Mouse (Mus musculus): ENCODE measurements around the gene Gramd1a. TPM values are rescaled to one million over a fixed set of nuclear protein-coding genes. Genes with fewer than 3 reads are reported as not detected.
A peak's percentile ranks its signal among the peaks of the same experiment; 100 is the strongest.

The Gramd1a gene
- polyA plus RNA-seq, 1 experiment from 2014 or later, result 83.2 TPM

DNA sequence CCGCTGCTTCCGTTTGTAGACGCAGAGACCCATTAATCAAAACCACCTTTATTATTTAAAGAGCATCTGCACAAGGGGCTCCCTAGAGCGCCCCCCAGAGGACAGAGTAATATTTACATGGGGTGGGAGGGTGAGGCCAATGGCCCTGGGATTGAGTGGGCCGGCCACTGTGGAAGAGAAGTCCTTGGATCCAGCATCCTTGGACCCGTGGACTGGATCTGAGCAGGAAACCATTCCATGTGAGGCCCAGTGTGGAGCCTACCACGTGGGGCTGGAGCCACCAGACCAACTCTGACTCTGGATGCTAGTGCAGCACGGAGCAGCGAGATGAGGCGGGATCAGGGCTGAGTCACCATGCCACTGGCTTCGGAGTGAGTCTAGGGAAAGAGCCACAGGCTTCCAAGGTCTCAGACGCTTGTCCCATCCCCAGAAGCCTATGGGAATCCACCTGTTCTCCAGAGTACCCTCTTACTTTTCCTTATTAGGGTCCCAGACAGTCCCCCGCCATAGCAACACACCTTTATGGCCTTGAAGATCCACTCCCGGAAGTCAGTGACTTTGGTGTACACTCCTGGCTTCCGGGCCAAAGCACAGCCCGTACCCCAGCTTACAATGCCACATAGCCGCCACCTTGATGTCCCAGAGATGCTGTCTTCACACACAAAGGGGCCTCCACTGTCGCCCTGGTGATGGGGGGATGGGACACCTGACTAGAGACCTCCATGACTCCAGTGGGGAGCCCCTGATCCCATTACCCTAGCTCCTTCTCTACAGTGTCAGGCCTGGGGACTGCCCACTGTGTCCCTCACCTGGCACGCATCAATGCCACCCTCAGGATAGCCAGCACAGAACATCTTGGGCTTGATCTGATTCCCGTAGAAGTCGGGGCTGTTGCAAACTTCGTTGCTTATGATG lies 56.7 kb downstream of the Gramd1a start:
- no peak overlapping the region for H3K4me3 ChIP-seq
- 78% methylated on average over 22 of the region's 22 CpGs for WGBS

GRCm38 (mm10) chr7:31097583-31098248 lies 58.0 kb downstream of the Gramd1a start:
- H3K36me3 ChIP-seq, result no peaks in the 10 kb centered on the region
- H3K4me2 ChIP-seq (replicated peaks), result peak overlapping the region; percentile 53
- no peak overlapping the region for H3K9ac ChIP-seq
- no peaks in the 10 kb centered on the region for H3K4me1 ChIP-seq
- no peak overlapping the region for H3K27ac ChIP-seq
- peak; percentile 94 for ATAC-seq (ENCODE audit: low FRiP score, low read depth)
- peaks cover 2% of the 10 kb centered on the region; the same call in 1 of the 2 replicates for H3K27me3 ChIP-seq
- peak overlapping the region; percentile 25 for H3K4me3 ChIP-seq
- 22% methylated on average over 14 of the region's 20 CpGs for WGBS
- no peaks in the 10 kb centered on the region for H3K9me3 ChIP-seq

More for the DNA sequence above, 56.7 kb downstream of the Gramd1a start:
- Histone ChIP-seq H3K4me2 (replicated peaks) (no peak overlapping the region), H3K27me3 (peaks cover 10% of the 10 kb centered on the region; the same call in 1 of the 2 replicates), H3K9me3 (no peaks in the 10 kb centered on the region), H3K36me3 (no peaks in the 10 kb centered on the region), H3K27ac (no peak overlapping the region), H3K9ac (no peak overlapping the region), H3K4me1 (no peaks in the 10 kb centered on the region)
- no peak for ATAC-seq (ENCODE audit: low FRiP score, low read depth)

DNA sequence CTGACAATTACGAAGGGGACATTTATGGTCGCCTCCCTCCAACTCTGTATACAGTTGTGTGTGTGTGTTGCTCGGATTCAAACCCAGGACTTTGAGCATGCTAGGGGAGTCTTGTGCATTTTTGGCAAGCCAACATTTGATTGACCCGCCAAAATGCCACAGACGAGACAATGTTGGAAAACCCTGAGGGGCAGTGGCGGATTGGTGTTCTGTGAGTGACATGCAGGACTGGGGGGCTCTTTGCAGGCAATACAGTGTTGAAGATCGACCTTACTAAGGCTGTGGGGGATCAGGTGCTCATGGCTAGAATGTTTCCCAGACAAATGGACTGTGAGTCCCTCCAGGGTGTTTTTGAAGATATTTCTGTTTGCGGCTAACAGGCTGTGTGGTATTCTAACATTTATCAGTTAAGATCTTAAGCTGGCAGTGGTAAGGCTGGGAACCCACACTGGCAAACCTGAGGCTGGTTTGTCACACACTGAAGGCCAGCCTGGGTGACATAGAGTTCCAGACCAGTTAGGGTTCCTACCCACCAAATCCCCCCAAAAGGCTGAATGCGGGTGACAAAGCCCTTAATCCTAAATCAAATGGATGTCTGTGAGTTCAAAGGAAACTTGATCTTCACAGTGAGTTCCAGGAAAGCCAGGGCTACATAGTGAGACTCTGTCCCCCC lies 58.7 kb downstream of the Gramd1a start:
- Histone ChIP-seq H3K27ac (no peak overlapping the region), H3K9ac (no peak overlapping the region), H3K4me2 (replicated peaks) (no peak overlapping the region), H3K4me3 (no peak overlapping the region), H3K27me3 (no peaks in the 10 kb centered on the region), H3K4me1 (no peaks in the 10 kb centered on the region), H3K9me3 (no peaks in the 10 kb centered on the region), H3K36me3 (no peaks in the 10 kb centered on the region)
- no peak for ATAC-seq (ENCODE audit: low FRiP score, low read depth)
- WGBS, result 69% methylated on average over 9 of the region's 9 CpGs

DNA sequence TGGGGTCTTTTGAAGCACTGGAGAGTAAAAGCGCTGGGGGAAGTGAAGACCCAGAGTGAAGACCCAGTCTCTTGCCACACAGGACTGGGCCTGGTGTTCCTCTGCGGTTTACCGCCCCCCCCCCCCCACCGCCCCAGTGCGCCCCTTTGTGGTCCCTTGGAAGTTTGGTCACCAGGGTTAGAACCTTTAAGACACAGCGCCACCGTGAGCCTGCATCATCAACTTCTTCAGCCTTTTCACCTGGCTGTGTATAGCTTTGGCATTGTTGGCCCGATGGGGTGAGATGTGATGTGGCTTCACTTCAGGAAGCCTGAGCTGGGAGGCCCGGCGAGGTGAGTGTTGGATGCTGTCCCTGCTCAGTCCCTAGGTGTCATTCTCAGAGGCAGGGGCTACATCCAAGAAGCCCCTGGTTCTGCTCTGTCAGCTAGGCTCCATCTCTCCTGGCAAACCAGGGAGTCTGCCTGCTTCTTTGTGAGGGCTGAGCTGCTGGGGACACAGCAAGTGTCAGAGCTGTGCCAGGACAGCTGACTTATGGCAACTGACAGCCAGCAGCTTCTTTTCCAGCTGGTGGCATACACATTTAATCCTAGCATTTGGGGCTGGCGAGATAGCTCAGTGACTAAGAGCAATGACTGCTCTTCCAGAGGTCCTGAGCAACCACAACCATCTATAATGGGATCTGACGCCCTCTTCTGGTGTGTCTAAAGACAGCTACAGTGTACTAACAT lies 60.8 kb downstream of the Gramd1a start:
- WGBS, result 31% methylated on average over 11 of the region's 12 CpGs
- H3K27ac ChIP-seq, result no peak overlapping the region
- no peak overlapping the region for H3K4me2 ChIP-seq (replicated peaks)
- no peaks in the 10 kb centered on the region for H3K27me3 ChIP-seq
- no peaks in the 10 kb centered on the region for H3K4me1 ChIP-seq
- no peak for ATAC-seq (ENCODE audit: low FRiP score, low read depth)
- H3K9me3 ChIP-seq, result no peaks in the 10 kb centered on the region
- H3K4me3 ChIP-seq, result no peak overlapping the region
- H3K9ac ChIP-seq, result no peak overlapping the region
- H3K36me3 ChIP-seq, result no peaks in the 10 kb centered on the region

DNA sequence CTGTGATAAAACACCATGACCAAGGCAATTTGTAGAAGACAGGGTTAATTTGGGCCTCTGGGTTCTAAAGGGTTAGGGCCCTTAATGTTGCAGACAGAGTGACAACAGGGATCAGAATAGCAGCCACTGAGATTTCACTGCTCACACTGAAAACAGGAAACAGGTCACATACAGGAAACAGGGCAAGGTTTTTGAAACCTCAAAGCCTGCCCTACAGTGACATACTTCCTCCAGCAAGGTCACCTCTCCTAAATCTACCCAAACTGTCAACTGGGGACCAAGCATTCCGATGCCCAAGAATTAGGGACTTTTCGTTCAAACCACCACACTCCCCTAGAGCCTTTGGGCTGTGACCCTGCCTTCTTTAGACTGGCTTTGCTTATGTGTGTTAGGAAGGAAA lies 66.0 kb downstream of the Gramd1a start:
- no peak for ATAC-seq (ENCODE audit: low FRiP score, low read depth)
- H3K4me3 ChIP-seq, result no peak overlapping the region
- no peak overlapping the region for H3K4me2 ChIP-seq (replicated peaks)
- no peak overlapping the region for H3K9ac ChIP-seq
- H3K36me3 ChIP-seq, result no peaks in the 10 kb centered on the region
- H3K9me3 ChIP-seq, result no peaks in the 10 kb centered on the region
- WGBS, result 84% methylated on average over 2 of the region's 2 CpGs
- H3K27ac ChIP-seq, result no peak overlapping the region
- no peaks in the 10 kb centered on the region for H3K27me3 ChIP-seq
- H3K4me1 ChIP-seq, result peaks cover 11% of the 10 kb centered on the region; the same call in 1 of the 2 replicates

- H3K27ac ChIP-seq, result no peak overlapping the region
- H3K9ac ChIP-seq, result no peak overlapping the region
- H3K9me3 ChIP-seq, result no peaks in the 10 kb centered on the region
- peaks cover 18% of the 10 kb centered on the region for H3K4me1 ChIP-seq
- no peak overlapping the region for H3K4me2 ChIP-seq (replicated peaks)
- H3K27me3 ChIP-seq, result no peaks in the 10 kb centered on the region
- no peak overlapping the region for H3K4me3 ChIP-seq
- H3K36me3 ChIP-seq, result no peaks in the 10 kb centered on the region
- ATAC-seq (ENCODE audit: low FRiP score, low read depth), result no peak
- WGBS, result 62% methylated on average over 3 of the region's 3 CpGs
Observed at GRCm38 (mm10) chr7:31088206-31088605, 67.5 kb downstream of the Gramd1a start.

DNA sequence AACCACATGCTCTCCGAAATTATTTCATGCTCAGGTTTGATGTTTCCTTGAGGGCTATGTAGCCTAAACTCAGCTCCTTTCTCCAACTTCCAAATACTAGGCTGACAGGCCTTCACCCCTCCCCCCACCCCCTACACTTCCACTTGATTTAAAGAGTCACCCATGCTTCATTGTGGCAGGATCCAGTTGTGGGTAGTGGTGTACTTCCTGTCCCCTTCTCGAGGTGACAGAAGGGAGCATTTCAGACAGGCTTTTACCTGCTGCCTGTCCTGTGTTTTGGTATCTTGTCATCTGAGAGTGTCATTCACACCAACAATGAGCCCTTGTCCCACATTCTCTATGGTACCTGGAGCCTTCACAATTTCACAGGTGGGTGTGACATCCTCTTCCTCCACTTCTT lies 68.4 kb downstream of the Gramd1a start:
- Histone ChIP-seq H3K27ac (no peak overlapping the region), H3K9ac (no peak overlapping the region), H3K36me3 (no peaks in the 10 kb centered on the region), H3K9me3 (no peaks in the 10 kb centered on the region), H3K4me3 (no peak overlapping the region), H3K27me3 (no peaks in the 10 kb centered on the region), H3K4me2 (replicated peaks) (no peak overlapping the region), H3K4me1 (peaks cover 19% of the 10 kb centered on the region)
- WGBS, result 57% methylated on average over 2 of the region's 2 CpGs
- ATAC-seq (ENCODE audit: low FRiP score, low read depth), result no peak

DNA sequence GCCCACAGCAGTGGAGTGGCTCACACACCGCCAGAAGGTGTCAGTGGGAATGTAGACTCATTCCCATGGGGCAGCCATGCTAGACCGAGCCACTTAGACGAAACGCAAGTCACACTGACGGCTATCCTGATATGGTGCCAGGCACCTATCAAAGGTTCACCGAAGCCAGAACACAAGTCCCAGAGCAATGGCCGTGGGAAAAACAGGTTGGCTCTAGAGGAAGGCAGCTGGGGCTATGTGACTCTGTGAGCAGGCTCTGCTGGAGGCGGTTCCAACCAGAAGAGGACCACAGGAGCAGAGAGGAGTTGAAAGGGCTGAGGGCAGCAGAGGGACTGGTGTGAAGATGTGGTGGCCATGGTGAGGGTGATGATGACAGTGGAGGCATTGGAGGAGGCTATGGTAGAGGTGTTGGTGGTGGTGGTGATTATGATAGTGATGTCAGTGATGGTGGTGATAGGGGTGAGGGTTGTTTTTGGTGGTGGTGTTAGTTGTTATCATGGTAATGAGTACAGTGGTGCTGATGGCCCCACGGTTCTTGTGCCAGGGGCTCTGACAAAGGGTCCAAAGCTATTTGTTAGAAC lies 69.4 kb downstream of the Gramd1a start:
- Histone ChIP-seq H3K27ac (0 out of 2 replicates have a peak overlapping the region, but pooled peaks have one; percentile 48), H3K4me2 (replicated peaks) (no peak overlapping the region), H3K27me3 (no peaks in the 10 kb centered on the region), H3K4me1 (peaks cover 19% of the 10 kb centered on the region), H3K9ac (no peak overlapping the region), H3K9me3 (no peaks in the 10 kb centered on the region), H3K36me3 (no peaks in the 10 kb centered on the region), H3K4me3 (no peak overlapping the region)
- 88% methylated on average over 9 of the region's 9 CpGs for WGBS
- no peak for ATAC-seq (ENCODE audit: low FRiP score, low read depth)

DNA sequence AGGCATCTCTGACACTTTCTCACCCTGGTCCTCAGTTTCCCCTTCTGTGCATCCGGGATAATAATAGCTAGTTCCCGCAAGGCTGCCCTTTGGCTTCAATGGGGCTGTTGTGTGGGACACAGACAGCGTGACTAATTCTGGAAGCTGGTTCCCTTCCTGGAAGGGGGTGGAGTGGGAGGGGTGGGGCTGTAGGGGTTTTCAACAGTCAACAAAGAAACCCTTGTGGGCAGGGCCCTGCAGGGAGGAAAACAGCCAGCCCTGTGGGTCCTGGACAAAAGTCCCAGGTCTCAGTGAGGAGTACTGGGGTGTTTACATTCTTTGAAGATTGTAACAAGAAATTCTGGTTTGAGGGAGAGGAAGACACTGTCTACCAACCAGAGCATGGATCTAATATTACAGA lies 70.5 kb downstream of the Gramd1a start:
- Histone ChIP-seq H3K4me2 (replicated peaks) (no peak overlapping the region), H3K27me3 (no peaks in the 10 kb centered on the region), H3K4me1 (peaks cover 19% of the 10 kb centered on the region), H3K27ac (peak overlapping the region; percentile 53; the same call in 1 of the 2 replicates), H3K9me3 (no peaks in the 10 kb centered on the region), H3K4me3 (no peak overlapping the region), H3K9ac (no peak overlapping the region), H3K36me3 (no peaks in the 10 kb centered on the region)
- ATAC-seq (ENCODE audit: low FRiP score, low read depth), result no peak
- WGBS, result 55% methylated on average over 3 of the region's 3 CpGs

DNA sequence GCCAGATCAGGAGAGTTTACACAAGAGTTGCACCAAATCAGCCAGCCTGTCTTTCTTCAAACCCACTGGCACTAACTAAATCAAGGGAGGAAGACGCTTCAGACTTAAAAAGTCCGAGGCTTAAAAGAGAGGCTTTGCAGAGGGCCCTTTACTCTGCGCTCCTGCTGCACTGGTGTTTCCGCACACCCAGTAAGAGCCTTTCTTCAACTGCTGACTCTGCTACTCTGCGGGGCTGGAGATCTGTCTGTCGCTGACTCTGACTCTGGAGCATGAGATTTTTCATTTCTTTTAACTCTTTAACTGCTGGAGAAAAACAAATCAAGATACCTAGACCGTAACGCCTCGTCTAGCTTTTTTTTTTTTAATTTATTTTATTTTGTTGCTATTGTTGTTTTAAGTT lies 71.6 kb downstream of the Gramd1a start:
- Histone ChIP-seq H3K36me3 (no peaks in the 10 kb centered on the region), H3K27ac (peak overlapping the region; percentile 56; the same call in 1 of the 2 replicates), H3K4me2 (replicated peaks) (no peak overlapping the region), H3K27me3 (no peaks in the 10 kb centered on the region), H3K9ac (no peak overlapping the region), H3K9me3 (no peaks in the 10 kb centered on the region), H3K4me3 (no peak overlapping the region), H3K4me1 (peaks cover 19% of the 10 kb centered on the region)
- no peak for ATAC-seq (ENCODE audit: low FRiP score, low read depth)
- 47% methylated on average over 9 of the region's 9 CpGs for WGBS

DNA sequence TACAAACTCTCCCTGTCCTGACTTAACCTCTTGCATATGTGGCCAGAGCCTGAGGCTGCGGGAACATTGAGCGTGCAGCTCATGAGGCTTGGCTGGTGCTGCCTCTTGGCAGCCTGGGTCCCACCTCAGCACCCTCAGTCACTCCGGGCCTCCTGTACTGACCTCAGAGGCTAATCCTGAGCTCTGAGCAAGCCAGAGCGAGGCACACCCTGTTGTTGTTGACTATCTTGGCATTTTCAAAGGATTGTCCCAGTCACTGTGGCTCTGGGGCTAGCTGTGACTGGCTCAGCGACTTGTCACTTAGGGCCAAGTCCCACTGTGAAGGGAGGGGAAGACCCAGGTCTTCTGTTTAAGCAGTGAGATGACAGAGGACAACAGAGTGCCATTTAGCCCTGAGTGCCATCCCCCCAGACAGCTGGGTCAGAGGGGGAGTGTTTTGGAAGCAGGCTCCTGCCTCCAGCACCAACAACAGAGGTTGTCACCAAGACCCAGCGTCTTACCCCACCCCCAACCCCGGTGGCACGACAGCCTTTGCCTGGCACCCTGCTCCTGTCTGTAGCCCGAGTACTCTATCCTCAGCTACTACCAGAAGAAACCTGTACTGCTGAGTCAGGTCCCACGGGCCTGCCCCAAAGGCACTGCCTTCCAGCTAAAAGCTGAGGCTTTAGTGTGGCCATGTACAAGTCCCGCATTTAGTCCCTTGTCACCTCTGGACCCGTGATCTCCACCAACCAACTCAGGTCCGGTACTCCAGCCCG lies 72.7 kb downstream of the Gramd1a start:
- no peak for ATAC-seq (ENCODE audit: low FRiP score, low read depth)
- no peak overlapping the region for H3K27ac ChIP-seq
- 59% methylated on average over 14 of the region's 14 CpGs for WGBS

More for the DNA sequence above, 72.7 kb downstream of the Gramd1a start:
- no peaks in the 10 kb centered on the region for H3K9me3 ChIP-seq
- H3K4me2 ChIP-seq (replicated peaks), result no peak overlapping the region
- H3K9ac ChIP-seq, result no peak overlapping the region
- peaks cover 19% of the 10 kb centered on the region for H3K4me1 ChIP-seq
- no peaks in the 10 kb centered on the region for H3K27me3 ChIP-seq
- no peaks in the 10 kb centered on the region for H3K36me3 ChIP-seq
- H3K4me3 ChIP-seq, result no peak overlapping the region
